Mouse (Mus musculus) CH12.LX (cell line): Measurements from ENCODE around the gene Gata2. TPM values are rescaled to one million over a fixed set of nuclear protein-coding genes. Genes with fewer than 3 reads are reported as not detected.

Source experiments
- DNase-seq: peaks from one replicate; pipeline ENCODE4 v3.0.0-alpha.2; 2013; ENCODE audit errors: extremely low read depth
- H3K27ac ChIP-seq: 2 replicates; pipeline ENCODE4 v1.5.1; 2012; ENCODE audit warnings: low read depth, mild to moderate bottlenecking, control low read depth, moderate library complexity; ENCODE audit not compliant: insufficient read depth
- H3K27me3 ChIP-seq: replicated peaks from 2 replicates; pipeline ENCODE3; 2012; ENCODE audit warnings: inconsistent platforms
- H3K36me3 ChIP-seq, 2 experiments: replicated peaks in 1 of 2; 2 replicates each; pipeline versions ENCODE3 to v1.6.1; 2012; ENCODE audit warnings: inconsistent platforms in 1 of 2, low read length in 1 of 2, mild to moderate bottlenecking in 1 of 2, mixed read lengths in 1 of 2, moderate library complexity in 1 of 2; ENCODE audit not compliant: control insufficient read depth in 1 of 2, insufficient read depth in 1 of 2
- H3K4me1 ChIP-seq, 2 experiments: 2 replicates each; pipeline ENCODE4 v1.6.1; 2012; ENCODE audit warnings: inconsistent platforms in 1 of 2, moderate library complexity in 1 of 2; ENCODE audit not compliant: insufficient read depth in 2 of 2, control insufficient read depth in 1 of 2
- H3K4me2 ChIP-seq: 2 replicates; pipeline ENCODE4 v1.6.1; 2012; ENCODE audit warnings: low read depth, mild to moderate bottlenecking, control low read depth; ENCODE audit not compliant: poor library complexity, insufficient read depth, severe bottlenecking
- H3K4me3 ChIP-seq, 3 experiments: fragments of 150-350 bp in 1 of 3; sonication (generic) in 1 of 3; replicated peaks in 1 of 3; 2 replicates each; pipeline versions ENCODE3 to v1.5.1; 2011 to 2012; ENCODE audit warnings: low read depth in 2 of 3, low read length in 2 of 3, mild to moderate bottlenecking in 2 of 3, moderate library complexity in 2 of 3, control low read depth in 1 of 3, improper control_type of control experiment in 1 of 3, inconsistent platforms in 1 of 3, mixed read lengths in 1 of 3; ENCODE audit not compliant: poor library complexity in 1 of 3
- H3K79me2 ChIP-seq: replicated peaks from 2 replicates; pipeline ENCODE4 v1.6.1; 2012; ENCODE audit warnings: mild to moderate bottlenecking, moderate library complexity; ENCODE audit not compliant: control insufficient read depth, poor library complexity, insufficient read depth, severe bottlenecking; ENCODE audit errors: extremely low read depth
- H3K9ac ChIP-seq: 2 replicates; pipeline ENCODE4 v1.6.1; 2012; ENCODE audit warnings: low read depth, mild to moderate bottlenecking, control low read depth, moderate library complexity; ENCODE audit not compliant: insufficient read depth
- H3K9me3 ChIP-seq: replicated peaks from 2 replicates; pipeline ENCODE3; 2012; ENCODE audit warnings: low read length, inconsistent platforms, mixed read lengths
- BHLHE40 ChIP-seq: IDR thresholded peaks from 2 replicates; pipeline ENCODE4 v1.6.1; 2011; ENCODE audit warnings: mild to moderate bottlenecking, low read depth, low read length, improper control_type of control experiment
- CHD1 ChIP-seq: IDR thresholded peaks from 2 replicates; pipeline ENCODE4 v1.6.1; 2012; ENCODE audit warnings: low read depth, low read length, improper control_type of control experiment, inconsistent platforms
- E2F4 ChIP-seq: IDR thresholded peaks from 2 replicates; pipeline ENCODE4 v1.6.1; 2011; ENCODE audit warnings: low read depth, low read length, improper control_type of control experiment; ENCODE audit not compliant: insufficient replicate concordance
- ELF1 ChIP-seq: IDR thresholded peaks from 2 replicates; pipeline ENCODE4 v1.6.1; 2014; ENCODE audit warnings: low read depth, mild to moderate bottlenecking, inconsistent platforms, low read length, improper control_type of control experiment
- EP300 ChIP-seq: IDR thresholded peaks from 2 replicates; pipeline ENCODE4 v1.6.1; 2011; ENCODE audit warnings: low read length, improper control_type of control experiment
- ETS1 ChIP-seq: conservative IDR thresholded peaks from 2 replicates; pipeline ENCODE4 v1.6.1; 2012; ENCODE audit warnings: low read depth, mild to moderate bottlenecking, inconsistent platforms, low read length, improper control_type of control experiment, moderate library complexity
- JUND ChIP-seq: conservative IDR thresholded peaks from 2 replicates; pipeline ENCODE4 v1.6.1; 2011; ENCODE audit warnings: low read depth, low read length, improper control_type of control experiment
- MAX ChIP-seq: IDR thresholded peaks from 2 replicates; pipeline ENCODE4 v1.6.1; 2011; ENCODE audit warnings: low read length, improper control_type of control experiment
- MYC ChIP-seq: IDR thresholded peaks from 2 replicates; pipeline ENCODE4 v1.6.1; 2011; ENCODE audit warnings: low read depth, mild to moderate bottlenecking, improper control_type of control experiment, low read length
- NELFE ChIP-seq: IDR thresholded peaks from 2 replicates; pipeline ENCODE4 v1.6.1; 2011; ENCODE audit warnings: low read depth, low read length, improper control_type of control experiment
- POLR2A ChIP-seq: IDR thresholded peaks from 2 replicates; pipeline ENCODE4 v1.6.1; 2011; ENCODE audit warnings: low read depth, mild to moderate bottlenecking, improper control_type of control experiment, low read length
- POLR2AphosphoS2 ChIP-seq: IDR thresholded peaks from 2 replicates; pipeline ENCODE4 v1.6.1; 2011; ENCODE audit warnings: low read depth, low read length, improper control_type of control experiment
- RAD21 ChIP-seq: IDR thresholded peaks from 2 replicates; pipeline ENCODE4 v1.6.1; 2011; ENCODE audit warnings: low read depth, mild to moderate bottlenecking, low read length, improper control_type of control experiment, moderate library complexity
- RCOR1 ChIP-seq: conservative IDR thresholded peaks from 2 replicates; pipeline ENCODE4 v1.6.1; 2012; ENCODE audit warnings: low read depth, mild to moderate bottlenecking, inconsistent platforms, low read length, improper control_type of control experiment
- TBP ChIP-seq: conservative IDR thresholded peaks from 2 replicates; pipeline ENCODE4 v1.6.1; 2011; ENCODE audit warnings: low read depth, low read length, improper control_type of control experiment
- UBTF ChIP-seq: IDR thresholded peaks from 2 replicates; pipeline ENCODE4 v1.6.1; 2012; ENCODE audit warnings: low read depth, mild to moderate bottlenecking, inconsistent platforms, low read length, improper control_type of control experiment, moderate library complexity
- USF1 ChIP-seq: IDR thresholded peaks from 2 replicates; pipeline ENCODE4 v1.6.1; 2014; ENCODE audit warnings: low read depth, mild to moderate bottlenecking, inconsistent platforms, low read length, improper control_type of control experiment
- USF2 ChIP-seq: conservative IDR thresholded peaks from 2 replicates; pipeline ENCODE4 v1.6.1; 2011; ENCODE audit warnings: low read depth, low read length, improper control_type of control experiment
- ZC3H11A ChIP-seq: IDR thresholded peaks from 2 replicates; pipeline ENCODE4 v1.6.1; 2012; ENCODE audit warnings: low read depth, mild to moderate bottlenecking, inconsistent platforms, low read length, improper control_type of control experiment
- ZMIZ1 ChIP-seq: IDR thresholded peaks from 2 replicates; pipeline ENCODE4 v1.6.1; 2012; ENCODE audit warnings: low read depth, mild to moderate bottlenecking, inconsistent platforms, low read length, improper control_type of control experiment
- ZNF384 ChIP-seq: IDR thresholded peaks from 2 replicates; pipeline ENCODE4 v1.6.1; 2012; ENCODE audit warnings: low read depth, low read length, improper control_type of control experiment, inconsistent platforms
- dilution Hi-C: fragments of 300-500 bp; cut with MboI; formaldehyde crosslinking; loops from 2 replicates; pipeline ENCODE4 v1.14.3; 2020; ENCODE audit warnings: low sequenced_read_pairs; ENCODE audit not compliant: extremely low pct_unique_long_range_greater_than_20kb, extremely low pct_ligation_motif_present
- in situ Hi-C: fragments of 300-500 bp; cut with MboI; formaldehyde crosslinking; loops from 3 replicates; pipeline ENCODE4 v1.14.3; 2019; ENCODE audit warnings: low sequenced_read_pairs, low pct_ligation_motif_present, low pct_unique_long_range_greater_than_20kb, mixed read lengths
- polyA plus RNA-seq: library from polyadenylated mRNA; unstranded; fragments of >175 nt; gene quantifications from 2 replicates; pipeline ENCODE4 v1.2.1, GENCODE M21; 2012; ENCODE audit warnings: low read depth; ENCODE audit not compliant: insufficient read length
- total RNA-seq, 2 experiments: library from RNA; depleted of rRNA; stranded (reverse); fragments of 300-350 nt in 1 of 2; fragments of >200 nt in 1 of 2; gene quantifications; 2 replicates each; pipeline ENCODE4 v1.2.3; 2012 to 2014

The Gata2 gene
- total and polyA plus RNA-seq, 3 experiments = not detected

DNA sequence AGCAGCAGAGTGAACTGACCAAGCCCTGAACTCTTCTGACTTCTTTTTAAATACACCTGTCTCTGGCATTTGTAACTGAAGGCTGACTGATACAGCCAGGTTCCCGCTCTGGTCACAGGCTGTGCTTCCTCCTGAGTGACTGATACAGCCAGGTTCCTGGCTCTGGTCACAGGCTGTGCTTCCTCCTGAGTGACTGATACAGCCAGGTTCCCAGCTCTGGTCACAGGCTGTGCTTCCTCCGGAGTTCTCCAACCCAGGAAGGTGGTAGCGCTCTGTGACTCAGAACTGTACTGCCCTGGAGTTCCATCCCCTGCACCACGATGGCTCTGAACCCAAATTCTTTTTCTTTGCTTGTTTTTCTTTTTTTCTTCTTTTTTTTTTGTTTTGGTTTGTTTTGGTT lies 9.0 kb upstream of the Gata2 start:
- Histone ChIP-seq H3K27ac (no peak overlapping the region), H3K4me1 (peaks cover 2 to 3% of the 10 kb centered on the region in 2 experiments; a peak in 2 of 4 replicates), H3K9me3 (no peaks in the 10 kb centered on the region), H3K79me2 (no peaks in the 10 kb centered on the region), H3K4me3 (no peak overlapping the region), H3K36me3 (no peaks in the 10 kb centered on the region), H3K27me3 (peaks cover 30% of the 10 kb centered on the region), H3K9ac (no peak overlapping the region), H3K4me2 (no peak overlapping the region)
- TF ChIP-seq ZC3H11A = no peak
- no peak for TF ChIP-seq MYC
- TF ChIP-seq ZMIZ1 = no peak
- TF ChIP-seq POLR2AphosphoS2 = no peak
- no peak for TF ChIP-seq ETS1
- TF ChIP-seq BHLHE40 = no peak
- no peak for TF ChIP-seq EP300
- TF ChIP-seq JUND = no peak
- no peak for TF ChIP-seq NELFE
- TF ChIP-seq USF2 = no peak
- TF ChIP-seq CHD1 = no peak
- TF ChIP-seq USF1 = no peak
- no peak for TF ChIP-seq RCOR1
- no peak for TF ChIP-seq POLR2A
- TF ChIP-seq MAX = no peak
- no peak for TF ChIP-seq E2F4
- no peak for TF ChIP-seq TBP
- dilution Hi-C loops = no loop called here
- in situ Hi-C loops = loop anchor here (10.0 kb wide), 1 partner anchor 50 kb away; no protein-coding TSS in a partner anchor
- DNase-seq = no peak

DNA sequence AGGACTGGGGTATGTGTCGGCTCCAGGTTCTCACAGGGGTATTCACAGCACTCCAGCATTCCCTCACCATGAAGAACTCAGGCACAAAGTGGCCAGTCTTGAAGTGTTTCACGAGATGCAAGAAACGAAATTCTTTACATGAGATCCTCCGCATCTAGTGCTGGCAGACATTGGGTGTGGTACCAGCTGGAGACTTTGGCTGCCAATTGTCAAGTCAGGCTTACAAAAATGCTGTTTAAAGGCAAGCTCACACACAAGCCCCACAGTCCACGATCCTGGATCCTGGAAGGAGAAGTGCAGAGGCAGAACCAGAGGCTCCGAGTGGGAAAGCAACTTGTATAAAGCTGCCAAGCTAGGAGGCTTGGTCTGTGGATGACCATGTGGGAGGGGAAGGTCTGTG lies 5.5 kb upstream of the Gata2 start:
- no peaks in the 10 kb centered on the region for H3K79me2 ChIP-seq
- no peak overlapping the region for H3K27ac ChIP-seq
- in situ Hi-C loops (loop anchor here (10.0 kb wide), 1 partner anchor 47 kb away; no protein-coding TSS in a partner anchor), dilution Hi-C loops (no loop called here)
- H3K27me3 ChIP-seq = peaks cover 45% of the 10 kb centered on the region
- no peaks in the 10 kb centered on the region for H3K36me3 ChIP-seq
- TF ChIP-seq ELF1 (no peak), ZNF384 (no peak), EP300 (no peak), USF1 (no peak), TBP (no peak), RAD21 (no peak), UBTF (no peak)
- TF ChIP-seq, all 38 proteins: peak for 0
- Histone ChIP-seq H3K9me3 (no peaks in the 10 kb centered on the region), H3K4me3 (no peak overlapping the region), H3K4me1 (peaks cover 2 to 3% of the 10 kb centered on the region in 2 experiments; a peak in 3 of 4 replicates), H3K9ac (no peak overlapping the region), H3K4me2 (no peak overlapping the region)
- DNase-seq = no peak
